Mouse (Mus musculus) liver, embryonic 14.5 days (tissue): ENCODE data around the gene Cables2.

ENCODE experiments used
- CTCF ChIP-seq: IDR thresholded peaks from 2 replicates; pipeline ENCODE4 v1.5.1; 2016; ENCODE audit warnings: antibody characterized with exemption, low read depth, control low read depth
- EP300 ChIP-seq: IDR thresholded peaks from 2 replicates; pipeline ENCODE4 v1.6.1; 2016; ENCODE audit warnings: antibody characterized with exemption, low read depth

DNA sequence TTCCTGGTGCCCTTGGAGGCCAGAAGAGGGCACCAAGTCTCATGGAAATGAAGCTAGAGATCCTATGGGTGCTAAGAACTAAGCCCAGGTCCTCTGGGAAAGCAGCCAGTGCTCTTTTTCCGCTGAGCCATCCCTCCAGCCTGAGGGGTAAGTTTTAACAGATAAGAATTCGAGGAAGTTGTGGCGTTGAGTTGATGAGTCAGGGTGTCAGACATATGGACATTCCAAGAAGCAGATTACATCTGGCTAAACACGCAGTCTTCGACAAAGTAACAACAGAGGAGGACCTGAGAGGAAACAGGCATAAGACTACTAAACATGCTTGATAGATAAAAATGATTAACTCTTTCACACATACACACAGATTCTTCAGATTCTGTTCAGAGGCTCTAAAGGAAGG, 34.7 kb downstream of the Cables2 start:
- TF ChIP-seq CTCF: no peak
- 0 out of 2 replicates have a peak, but pooled peaks have one; percentile 24 for TF ChIP-seq EP300
